Mouse (Mus musculus): ENCODE measurements around the gene Tmem30b. TPM values are rescaled to one million over a fixed set of nuclear protein-coding genes. Genes with fewer than 3 reads are reported as not detected.
A peak's percentile ranks its signal among the peaks of the same experiment; 100 is the strongest.

The Tmem30b gene
- polyA plus RNA-seq (2011; ENCODE audit: insufficient read length, low read depth, missing spikeins) = 0.60 and 2.0 TPM in 2 replicates

DNA sequence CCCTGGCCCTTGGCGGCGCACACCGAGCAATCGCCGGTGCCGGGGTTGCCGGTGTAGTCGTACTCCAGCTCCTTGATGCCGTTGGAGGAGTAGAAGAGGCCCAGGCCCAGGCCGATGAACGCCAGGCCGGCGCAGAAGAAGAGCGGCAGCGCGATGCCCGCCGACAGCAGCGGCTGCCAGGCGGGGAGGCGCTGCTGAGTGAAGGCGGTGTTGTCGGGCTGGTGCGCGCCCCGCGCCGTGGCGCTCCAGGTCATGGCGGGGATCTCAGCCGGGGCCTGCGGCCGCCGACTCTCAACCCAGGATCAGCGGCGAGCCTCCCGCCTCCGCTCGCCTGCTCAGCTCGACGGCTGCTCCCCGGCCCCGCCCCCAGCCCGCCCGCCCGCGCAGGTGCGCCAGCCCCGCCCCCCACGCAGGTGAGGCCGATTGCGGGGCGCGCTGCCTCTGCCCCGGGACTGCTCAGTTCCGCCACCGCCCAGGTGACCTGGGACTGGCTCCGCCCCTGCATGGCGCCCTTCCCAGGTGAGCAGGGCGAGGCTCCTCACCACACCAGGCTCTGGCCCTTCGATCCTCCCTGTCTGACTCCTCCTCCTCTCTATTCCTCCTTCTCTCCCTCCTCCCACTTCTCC lies at the start of gene Tmem30b:
Gene Tmem30b (minus strand): TSS at position 307 of the 626 bp plus-strand sequence.
- Histone ChIP-seq H3K4me1 (ENCODE audit: control insufficient read depth, insufficient read depth, low read length) (no peaks in the 10 kb centered on the region), H3K27ac (ENCODE audit: insufficient read depth, low read length) (no peak within 1 kb of the TSS), H3K4me3 (ENCODE audit: insufficient read depth, low read length) (peak within 1 kb of the TSS; percentile 27)
- no peak for TF ChIP-seq POLR2A (IDR thresholded peaks at IDR 0.05; ENCODE audit: low read depth, low read length)
- 0 out of 2 replicates have a peak, but pooled peaks have one; percentile 3 for TF ChIP-seq CTCF (IDR thresholded peaks at IDR 0.05; ENCODE audit: borderline replicate concordance, insufficient read depth, low read length)

DNA sequence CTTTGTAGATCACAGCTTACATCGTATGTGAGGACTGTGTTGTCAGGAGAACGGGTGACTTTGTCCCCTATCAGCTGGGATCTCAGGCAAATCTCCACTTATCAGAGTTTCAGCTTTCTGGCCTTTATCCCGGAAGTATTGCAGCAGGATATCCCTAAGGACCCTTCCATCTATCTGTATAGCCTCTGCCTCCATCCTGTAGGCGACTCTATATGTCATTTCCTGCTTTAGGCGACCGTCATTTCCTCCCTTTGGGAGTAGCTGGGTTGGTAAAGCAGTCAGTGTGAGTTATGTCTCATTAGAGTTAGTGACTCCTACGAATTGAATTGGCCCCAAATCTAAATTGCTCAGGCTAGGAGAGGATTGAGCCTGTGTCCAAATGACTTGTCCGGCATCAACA lies 49.0 kb upstream of the Tmem30b start:
- Histone ChIP-seq H3K4me3 (ENCODE audit: insufficient read depth, low read length) (no peak overlapping the region), H3K4me1 (ENCODE audit: control insufficient read depth, insufficient read depth, low read length) (no peaks in the 10 kb centered on the region), H3K27ac (ENCODE audit: insufficient read depth, low read length) (no peak overlapping the region)
- no peak for TF ChIP-seq CTCF (IDR thresholded peaks at IDR 0.05; ENCODE audit: borderline replicate concordance, insufficient read depth, low read length)
- TF ChIP-seq POLR2A (IDR thresholded peaks at IDR 0.05; ENCODE audit: low read depth, low read length) = no peak

DNA sequence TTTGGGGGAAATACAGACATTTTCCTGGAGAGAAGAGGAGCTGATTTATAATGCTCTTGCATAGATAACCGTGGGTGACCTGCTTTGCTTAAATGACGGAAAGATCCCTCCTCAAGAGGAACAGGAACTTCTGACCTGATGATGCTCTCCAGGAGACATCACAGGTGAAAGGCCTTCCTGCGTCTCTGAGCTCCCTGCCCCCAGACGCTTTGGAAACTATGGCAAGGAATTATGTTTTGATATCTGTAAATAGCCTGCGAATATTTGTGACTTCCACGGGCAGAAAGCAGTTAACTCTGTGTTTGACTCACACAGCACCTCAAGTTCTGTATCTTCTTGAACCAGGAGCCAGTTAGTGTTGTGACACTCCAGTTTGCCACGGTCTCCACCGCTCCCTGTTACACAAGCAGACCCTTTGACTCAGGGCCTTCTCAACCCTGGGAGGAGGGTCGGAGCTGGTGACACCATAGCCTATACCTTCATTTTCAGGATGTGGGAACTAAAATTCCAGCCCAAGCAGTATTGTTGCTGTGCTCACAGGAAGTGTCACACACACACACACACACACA lies 48.1 kb upstream of the Tmem30b start:
- TF ChIP-seq POLR2A (IDR thresholded peaks at IDR 0.05; ENCODE audit: low read depth, low read length) = no peak
- TF ChIP-seq CTCF (IDR thresholded peaks at IDR 0.05; ENCODE audit: borderline replicate concordance, insufficient read depth, low read length) = no peak
- H3K4me3 ChIP-seq (ENCODE audit: insufficient read depth, low read length) = no peak overlapping the region
- no peaks in the 10 kb centered on the region for H3K4me1 ChIP-seq (ENCODE audit: control insufficient read depth, insufficient read depth, low read length)
- H3K27ac ChIP-seq (ENCODE audit: insufficient read depth, low read length) = no peak overlapping the region

DNA sequence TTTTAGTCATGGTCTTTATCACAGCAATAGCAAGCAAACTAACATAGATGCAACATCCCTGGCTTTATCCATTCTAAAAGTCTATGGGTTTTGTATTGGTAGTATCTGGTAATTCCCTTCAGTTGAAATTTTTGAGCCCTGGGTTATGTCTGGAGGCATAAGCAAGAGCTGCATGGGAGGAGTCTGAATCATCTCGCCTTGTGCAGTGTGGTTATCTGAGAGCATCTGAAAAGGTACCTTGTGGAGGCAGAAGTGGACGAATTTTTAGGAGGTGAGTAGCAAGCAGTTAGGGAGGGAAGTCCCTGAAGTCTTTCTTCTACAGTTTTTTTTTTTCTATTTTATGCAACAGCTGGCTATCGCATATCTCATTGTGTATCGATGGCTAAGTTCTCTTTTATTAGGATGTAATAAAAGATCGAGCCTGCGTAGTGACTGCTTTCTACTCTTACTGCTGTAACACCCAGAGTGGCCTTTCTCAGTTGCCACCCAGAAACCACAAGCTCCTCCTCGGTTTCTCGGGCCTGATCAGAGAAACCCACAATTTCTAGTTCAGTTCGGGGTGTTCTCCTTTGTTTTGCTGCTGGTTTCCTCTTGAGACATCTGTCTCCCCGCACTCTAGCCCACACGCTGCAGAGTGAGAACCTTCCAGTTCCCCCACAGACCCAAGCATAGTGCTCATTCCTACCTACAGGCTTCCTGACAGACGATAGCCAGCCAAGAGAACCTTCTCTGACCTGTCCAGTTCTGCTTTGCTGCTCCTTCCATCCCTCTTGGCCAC lies 47.0 kb upstream of the Tmem30b start:
- no peaks in the 10 kb centered on the region for H3K4me1 ChIP-seq (ENCODE audit: control insufficient read depth, insufficient read depth, low read length)

DNA sequence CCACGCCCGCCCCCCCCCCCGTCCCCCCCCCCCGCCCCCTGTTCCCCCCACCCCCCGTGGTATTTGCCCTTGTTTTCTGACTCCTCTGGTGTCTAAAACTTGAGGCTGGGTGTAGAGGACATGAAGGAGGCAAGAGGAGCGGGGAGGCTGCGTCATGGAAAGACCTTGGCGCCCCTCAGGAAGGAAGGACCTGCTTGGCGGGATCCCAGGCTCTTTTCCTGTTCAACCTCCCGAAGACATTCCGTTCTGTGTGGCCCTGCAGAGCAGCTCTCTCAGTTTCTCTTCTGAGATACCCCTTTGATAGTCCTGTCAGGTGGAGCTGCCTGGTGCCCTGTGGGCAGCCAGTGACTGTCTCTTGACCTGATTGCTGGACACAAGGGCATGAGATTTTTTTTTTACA lies 45.4 kb upstream of the Tmem30b start:
- Histone ChIP-seq H3K4me1 (ENCODE audit: control insufficient read depth, insufficient read depth, low read length) (no peaks in the 10 kb centered on the region), H3K27ac (ENCODE audit: insufficient read depth, low read length) (no peak overlapping the region), H3K4me3 (ENCODE audit: insufficient read depth, low read length) (no peak overlapping the region)
- TF ChIP-seq CTCF (IDR thresholded peaks at IDR 0.05; ENCODE audit: borderline replicate concordance, insufficient read depth, low read length) (no peak), POLR2A (IDR thresholded peaks at IDR 0.05; ENCODE audit: low read depth, low read length) (no peak)

More for the DNA sequence above, 47.0 kb upstream of the Tmem30b start:
- TF ChIP-seq CTCF (IDR thresholded peaks at IDR 0.05; ENCODE audit: borderline replicate concordance, insufficient read depth, low read length) = no peak
- no peak for TF ChIP-seq POLR2A (IDR thresholded peaks at IDR 0.05; ENCODE audit: low read depth, low read length)
- H3K27ac ChIP-seq (ENCODE audit: insufficient read depth, low read length) = no peak overlapping the region
- no peak overlapping the region for H3K4me3 ChIP-seq (ENCODE audit: insufficient read depth, low read length)

DNA sequence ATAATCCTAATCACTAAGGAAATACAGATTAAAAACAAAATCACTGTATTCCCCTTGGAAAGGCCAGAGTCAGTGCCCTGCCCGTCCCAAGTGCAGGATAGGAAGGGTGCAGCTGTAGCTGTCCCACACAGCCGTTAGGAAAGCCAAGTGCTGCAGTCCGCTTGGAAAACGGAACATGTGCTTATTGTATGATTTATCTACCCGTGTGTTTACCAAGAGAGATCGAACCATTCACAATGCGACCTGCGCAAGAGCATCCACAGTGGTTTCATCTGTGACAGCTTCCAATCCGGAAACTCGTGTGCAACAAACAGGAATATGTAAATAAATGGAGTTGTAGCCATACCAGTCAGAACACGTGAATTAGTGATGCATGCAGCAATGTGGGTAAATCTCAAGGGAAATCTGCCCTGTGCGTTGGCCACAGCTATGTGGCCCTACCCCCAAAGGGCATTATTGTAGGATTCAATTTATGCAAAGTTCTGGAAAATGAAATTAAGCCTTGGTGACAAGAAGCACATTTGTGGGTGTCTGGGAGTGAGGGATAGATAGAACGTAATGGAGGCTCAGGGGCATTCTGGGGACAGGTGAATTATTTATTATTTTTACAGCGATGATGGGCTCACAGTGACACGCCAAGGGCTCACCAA lies 44.6 kb upstream of the Tmem30b start:
- TF ChIP-seq CTCF (IDR thresholded peaks at IDR 0.05; ENCODE audit: borderline replicate concordance, insufficient read depth, low read length) = no peak
- TF ChIP-seq POLR2A (IDR thresholded peaks at IDR 0.05; ENCODE audit: low read depth, low read length) = no peak
- H3K27ac ChIP-seq (ENCODE audit: insufficient read depth, low read length) = no peak overlapping the region
- no peak overlapping the region for H3K4me3 ChIP-seq (ENCODE audit: insufficient read depth, low read length)
- H3K4me1 ChIP-seq (ENCODE audit: control insufficient read depth, insufficient read depth, low read length) = no peaks in the 10 kb centered on the region

DNA sequence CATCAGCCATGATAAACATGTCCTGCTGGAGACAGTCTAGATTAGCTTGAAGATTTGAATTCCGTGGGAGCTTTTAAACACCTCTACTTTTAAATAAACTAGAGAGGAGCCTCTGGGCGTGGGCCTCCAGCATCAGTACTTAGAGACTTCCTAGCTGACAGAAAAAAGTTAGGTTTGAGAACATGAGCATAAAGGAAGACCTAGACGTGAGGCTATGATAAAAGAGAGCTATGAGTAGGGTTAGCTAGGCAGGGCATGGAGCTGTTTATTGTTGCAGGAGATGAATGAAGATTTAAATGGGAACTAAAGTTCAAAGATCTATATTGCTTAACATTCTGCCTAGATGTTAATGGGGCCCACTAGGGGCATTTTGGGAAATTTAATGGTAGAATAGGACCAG lies 41.1 kb upstream of the Tmem30b start:
- H3K4me3 ChIP-seq (ENCODE audit: insufficient read depth, low read length) = no peak overlapping the region
- no peak for TF ChIP-seq CTCF (IDR thresholded peaks at IDR 0.05; ENCODE audit: borderline replicate concordance, insufficient read depth, low read length)
- TF ChIP-seq POLR2A (IDR thresholded peaks at IDR 0.05; ENCODE audit: low read depth, low read length) = no peak
- H3K4me1 ChIP-seq (ENCODE audit: control insufficient read depth, insufficient read depth, low read length) = peaks cover 4% of the 10 kb centered on the region; the same call in 1 of the 2 replicates
- H3K27ac ChIP-seq (ENCODE audit: insufficient read depth, low read length) = no peak overlapping the region

DNA sequence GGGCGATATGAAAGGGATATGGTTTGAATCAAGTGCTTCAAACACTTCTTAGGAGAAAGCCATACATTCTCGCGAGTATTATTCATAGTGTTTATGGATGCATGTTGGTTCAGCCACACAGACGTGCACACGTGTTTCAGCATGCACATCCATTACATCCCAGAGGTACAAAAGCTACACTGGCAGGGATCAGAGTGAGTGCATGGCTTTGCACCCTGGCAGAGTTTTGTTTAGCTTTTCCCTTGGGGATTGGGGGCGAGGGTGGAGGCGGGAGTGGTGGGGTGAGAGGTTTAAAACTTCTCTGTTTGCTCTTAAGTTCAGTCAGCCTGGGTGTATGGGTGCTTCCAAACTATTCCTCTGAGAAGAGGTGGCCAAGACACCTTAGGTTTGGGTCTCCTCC lies 39.7 kb upstream of the Tmem30b start:
- Histone ChIP-seq H3K4me3 (ENCODE audit: insufficient read depth, low read length) (no peak overlapping the region), H3K4me1 (ENCODE audit: control insufficient read depth, insufficient read depth, low read length) (peaks cover 4% of the 10 kb centered on the region; the same call in 1 of the 2 replicates), H3K27ac (ENCODE audit: insufficient read depth, low read length) (no peak overlapping the region)
- no peak for TF ChIP-seq POLR2A (IDR thresholded peaks at IDR 0.05; ENCODE audit: low read depth, low read length)
- no peak for TF ChIP-seq CTCF (IDR thresholded peaks at IDR 0.05; ENCODE audit: borderline replicate concordance, insufficient read depth, low read length)

DNA sequence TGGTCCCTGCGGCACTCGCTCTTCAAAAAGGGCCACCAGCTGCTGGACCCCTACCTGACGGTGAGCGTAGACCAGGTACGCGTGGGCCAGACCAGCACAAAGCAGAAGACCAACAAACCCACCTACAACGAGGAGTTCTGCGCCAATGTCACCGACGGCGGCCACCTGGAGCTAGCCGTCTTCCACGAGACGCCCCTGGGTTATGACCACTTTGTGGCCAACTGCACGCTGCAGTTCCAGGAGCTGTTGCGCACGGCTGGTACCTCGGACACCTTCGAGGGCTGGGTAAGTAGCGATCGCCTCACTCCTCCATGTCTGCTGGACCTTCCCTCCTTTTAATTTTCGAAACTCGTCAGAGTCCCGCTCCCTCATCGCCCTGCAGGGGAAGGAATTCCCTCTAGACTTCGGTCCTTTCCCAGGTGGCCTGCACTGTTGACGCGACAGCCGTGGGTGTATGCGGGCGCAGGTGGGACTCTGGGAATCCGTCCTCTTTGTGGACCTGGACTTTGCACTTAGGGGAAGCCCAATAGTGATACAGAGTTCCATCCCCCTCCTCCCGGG lies 39.1 kb upstream of the Tmem30b start:
- Histone ChIP-seq H3K27ac (ENCODE audit: insufficient read depth, low read length) (no peak overlapping the region), H3K4me3 (ENCODE audit: insufficient read depth, low read length) (peak overlapping the region; percentile 71), H3K4me1 (ENCODE audit: control insufficient read depth, insufficient read depth, low read length) (peaks cover 4% of the 10 kb centered on the region; the same call in 1 of the 2 replicates)
- TF ChIP-seq CTCF (IDR thresholded peaks at IDR 0.05; ENCODE audit: borderline replicate concordance, insufficient read depth, low read length) = no peak
- no peak for TF ChIP-seq POLR2A (IDR thresholded peaks at IDR 0.05; ENCODE audit: low read depth, low read length)
